Mouse (Mus musculus) kidney, postnatal 36 days (tissue): ENCODE results near the gene Plcb1.

Source experiments
- DNase-seq, 2 experiments: peaks; one replicate each; pipeline ENCODE4 v3.0.0; 2021 to 2022; ENCODE audit warnings: mixed read lengths in 2 of 2

Gene Plcb1

DNA sequence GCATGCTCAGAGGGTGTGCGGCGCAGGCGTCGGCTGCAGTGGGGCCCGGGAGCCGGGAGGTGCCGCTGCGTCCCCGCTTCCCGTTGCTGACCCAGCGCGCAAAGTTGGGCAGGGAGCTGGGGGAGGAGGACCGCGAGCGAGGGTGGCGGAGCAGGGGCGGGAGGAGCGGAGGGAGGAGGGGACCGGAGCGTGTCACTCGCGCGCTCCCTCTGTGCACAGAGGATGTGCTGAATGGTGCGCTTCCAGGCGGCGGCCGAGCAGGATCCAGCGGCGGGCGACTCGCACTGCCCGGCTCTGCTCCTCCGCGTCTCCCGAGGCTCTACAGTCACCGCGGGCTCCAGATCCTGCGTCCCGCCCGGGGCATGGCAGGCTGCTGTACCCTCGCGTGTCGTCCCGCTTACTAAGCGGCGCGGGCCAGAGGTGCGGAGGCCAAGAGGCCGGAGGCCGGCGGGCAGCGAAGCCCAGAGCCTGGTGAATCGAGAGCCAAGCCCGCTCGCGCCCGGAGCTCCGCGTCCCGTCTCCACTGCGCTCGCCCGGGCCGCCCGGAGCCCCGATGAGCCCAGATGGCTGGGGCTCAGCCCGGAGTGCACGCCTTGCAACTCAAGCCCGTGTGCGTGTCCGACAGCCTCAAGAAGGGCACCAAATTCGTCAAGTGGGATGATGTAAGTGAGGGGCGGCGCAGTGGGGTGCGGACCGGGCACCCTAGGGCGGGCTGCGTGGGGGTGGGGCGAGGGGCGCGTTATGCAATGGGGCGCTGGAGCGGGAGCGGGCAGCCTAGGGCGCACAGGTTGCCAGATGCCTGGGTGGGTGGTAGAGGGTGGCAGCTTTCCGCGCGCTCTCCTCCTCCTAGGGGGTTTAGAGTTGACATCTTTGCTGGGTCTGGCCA is at the start of gene Plcb1:
Gene Plcb1 (plus strand): TSS at position 98 of the 886 bp plus-strand sequence.
- DNase-seq, result peak; percentile 92 to 93

DNA sequence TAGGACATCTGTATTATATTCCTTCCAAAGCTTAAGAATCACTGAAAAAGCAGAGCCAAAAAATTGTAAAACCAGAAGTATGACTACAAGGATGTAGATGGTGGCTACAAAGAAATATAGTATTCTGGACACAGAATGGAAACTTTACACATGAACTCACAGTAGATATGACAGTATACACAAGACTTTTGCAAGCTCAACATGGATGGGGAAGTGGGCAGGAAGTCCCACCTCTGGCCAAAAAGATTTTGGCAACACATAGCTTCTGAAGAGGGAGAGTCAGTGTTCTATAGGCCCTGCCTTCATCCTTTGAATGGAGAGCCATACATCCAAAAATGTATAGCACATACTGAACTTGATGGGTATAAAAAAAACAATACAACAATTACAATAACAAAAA is 30.3 kb upstream of the Plcb1 start:
- DNase-seq, result no peak

DNA sequence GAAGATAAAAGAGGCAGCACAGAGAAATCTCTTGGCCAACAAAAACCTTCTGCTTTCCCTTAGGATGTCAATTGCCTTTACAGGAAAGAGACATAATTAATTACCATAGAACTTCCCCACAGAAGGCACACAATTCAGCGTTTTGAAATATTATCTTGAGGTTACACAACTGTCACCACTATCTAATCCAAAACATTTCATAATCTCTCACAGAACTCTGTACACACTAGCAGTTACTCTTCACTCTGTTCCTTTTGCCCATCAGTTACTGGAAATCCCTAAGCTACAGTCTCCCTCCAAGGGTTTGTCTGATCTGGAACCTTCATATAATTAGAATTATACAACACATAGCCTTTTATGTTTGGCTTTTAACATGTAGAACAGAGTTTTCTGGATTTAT is 29.8 kb upstream of the Plcb1 start:
- no peak for DNase-seq

DNA sequence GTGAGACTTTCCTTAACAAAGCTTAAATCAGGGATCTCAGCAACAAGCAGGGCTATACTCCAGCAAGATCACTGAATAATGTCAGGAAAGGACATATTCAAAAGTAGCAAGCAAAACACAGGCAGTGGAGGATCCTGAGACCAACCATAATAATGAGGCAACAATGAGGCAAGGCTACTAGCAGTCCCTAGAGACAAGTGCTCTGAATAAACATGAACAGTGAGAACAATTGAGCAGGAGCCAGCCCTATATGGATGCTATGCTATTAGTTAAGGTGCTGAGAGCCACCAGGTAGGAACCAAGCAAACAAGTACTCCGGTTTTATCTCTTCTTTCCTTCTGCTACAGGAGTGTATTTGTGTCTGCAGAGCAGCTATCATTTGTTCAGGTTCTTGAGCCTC is 24.8 kb upstream of the Plcb1 start:
- DNase-seq, result no peak

DNA sequence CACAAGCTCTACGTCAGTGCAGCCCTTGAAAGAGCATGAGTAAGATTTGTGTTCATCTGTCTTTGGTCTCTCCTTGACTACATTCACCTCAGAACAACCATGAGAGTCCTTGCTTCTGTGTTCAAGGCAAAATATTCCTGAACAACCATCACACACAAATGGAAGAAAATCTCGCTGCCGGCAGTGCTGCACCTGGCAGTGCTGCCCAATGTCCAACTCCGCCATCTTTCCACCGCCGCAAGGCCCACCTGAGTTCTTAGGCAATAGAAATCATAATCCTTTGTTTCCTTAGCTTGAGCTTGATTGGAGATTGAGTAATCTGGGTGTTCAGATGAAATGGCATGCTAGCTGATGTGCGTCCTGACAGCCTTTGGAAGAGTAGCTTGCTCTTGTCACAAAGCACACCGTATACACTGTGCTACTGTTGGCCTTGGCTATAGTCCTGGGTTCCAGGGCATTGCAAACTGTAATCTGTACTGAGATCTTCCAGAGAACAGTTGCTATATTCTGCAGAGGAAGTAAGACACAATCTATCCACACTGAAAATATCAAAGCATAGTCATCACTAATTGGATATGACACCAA is 22.4 kb upstream of the Plcb1 start:
- no peak for DNase-seq

DNA sequence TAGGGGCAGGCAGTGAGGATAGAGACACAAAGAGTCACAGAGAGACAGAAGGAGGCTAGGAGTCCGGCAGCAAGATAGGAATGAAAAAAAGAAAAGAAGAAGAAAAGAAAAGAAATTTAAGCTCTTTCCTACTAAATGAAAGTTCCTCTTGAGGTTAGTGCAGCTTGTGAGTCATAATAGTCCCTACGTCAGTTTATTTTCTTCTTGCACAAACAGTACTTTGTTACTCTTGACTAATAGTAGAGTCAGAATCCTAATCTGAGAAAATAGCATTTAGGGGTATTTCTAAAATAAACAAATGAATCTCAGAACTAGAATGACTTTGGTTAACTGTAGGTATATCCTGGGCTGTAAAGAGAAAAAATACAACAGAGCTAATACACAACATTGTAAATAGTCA is 21.4 kb upstream of the Plcb1 start:
- DNase-seq, result no peak

DNA sequence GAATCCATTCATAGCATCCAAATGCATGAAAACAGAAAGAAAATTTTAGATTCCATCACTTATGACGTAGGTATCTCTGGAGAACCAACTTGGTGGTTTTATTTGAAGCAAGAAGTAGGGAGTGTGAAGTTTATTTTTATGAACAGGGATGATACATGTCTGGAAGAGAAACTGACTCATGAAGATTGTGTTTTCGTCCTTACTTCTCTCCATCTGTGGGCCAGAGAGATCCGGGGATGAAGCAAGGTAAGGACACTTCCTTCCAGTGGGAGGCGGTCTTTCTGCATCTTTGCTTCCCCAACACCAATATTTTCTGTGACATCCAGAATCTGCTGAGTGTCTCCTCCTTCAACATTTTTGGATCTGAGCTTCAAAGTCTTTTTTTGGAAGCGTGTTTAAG is 6.0 kb upstream of the Plcb1 start:
- DNase-seq, result peak in 1 of 2 experiments; percentile 12

DNA sequence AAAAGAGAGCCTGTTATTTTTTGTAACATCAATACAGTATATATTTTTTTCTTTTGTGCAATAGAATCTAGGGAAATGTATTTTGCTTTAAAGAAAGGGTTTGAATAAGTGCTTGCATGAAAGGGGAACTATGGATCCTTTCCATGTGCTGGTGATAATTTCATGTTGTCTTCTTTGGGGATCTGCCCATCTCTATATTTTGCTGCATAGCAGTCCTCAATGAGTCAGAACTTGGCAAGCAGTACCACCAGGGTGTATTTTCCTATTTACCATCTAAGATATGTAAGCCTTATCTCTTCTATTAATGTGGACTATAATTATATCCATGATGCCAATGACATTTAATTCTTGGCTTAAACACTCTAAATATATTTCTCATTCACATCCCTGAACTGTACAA is 5.6 kb upstream of the Plcb1 start:
- no peak for DNase-seq

DNA sequence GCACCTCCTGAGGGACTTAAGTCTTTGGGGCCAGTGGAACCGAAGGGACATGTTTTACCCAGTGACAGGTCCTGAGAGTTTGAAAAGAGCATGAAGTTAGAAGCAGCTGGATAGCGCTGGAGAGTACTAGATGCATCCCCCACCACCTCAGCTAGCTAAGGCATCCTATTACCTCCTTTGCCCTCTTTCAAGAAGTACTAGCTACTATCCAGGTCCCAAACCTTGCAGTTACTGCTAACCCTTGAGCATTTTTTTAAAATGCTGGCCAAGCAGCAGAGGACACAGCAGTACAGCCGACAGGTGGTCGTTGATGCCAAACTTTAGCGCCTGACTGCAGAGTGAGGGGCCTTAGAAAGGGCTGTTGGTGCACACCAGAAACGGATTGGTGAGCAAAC is 986 bp downstream of the Plcb1 start:
- no peak for DNase-seq

DNA sequence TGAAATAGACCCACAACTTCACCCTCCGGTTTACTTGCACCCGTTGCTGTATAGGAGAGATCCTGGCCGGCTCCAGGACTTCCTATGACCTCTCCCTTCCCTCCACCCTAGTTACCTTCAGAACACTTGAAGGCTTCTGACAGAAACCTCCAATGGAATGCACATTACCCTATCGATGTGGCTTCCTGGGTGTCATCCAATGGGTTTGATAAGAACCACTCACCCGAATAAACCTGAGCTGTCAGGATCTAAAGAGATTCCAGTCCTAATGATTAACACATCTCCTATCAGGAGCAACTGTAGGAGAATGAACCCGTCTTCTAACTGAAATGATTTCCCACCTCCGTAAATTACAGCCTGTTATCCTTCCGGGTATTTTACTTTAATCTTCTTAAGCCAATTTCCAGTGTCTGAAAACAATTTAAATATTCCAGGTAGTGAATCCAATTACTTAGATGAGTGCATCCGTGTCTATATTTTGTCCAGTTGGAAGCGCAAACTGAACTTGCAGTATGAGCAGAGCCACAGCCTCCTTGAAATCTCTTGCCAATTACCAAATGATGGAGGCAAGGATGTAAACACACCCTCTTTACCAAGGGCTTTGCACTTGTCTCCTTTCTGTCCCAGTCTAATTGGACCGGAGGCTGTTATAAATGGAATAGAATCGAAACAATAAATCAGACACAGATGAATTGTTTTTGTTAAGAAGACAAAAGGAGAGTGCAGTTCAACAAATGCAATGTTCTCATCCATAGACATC is 1.6 kb downstream of the Plcb1 start:
- peak; percentile 18 to 24 for DNase-seq

DNA sequence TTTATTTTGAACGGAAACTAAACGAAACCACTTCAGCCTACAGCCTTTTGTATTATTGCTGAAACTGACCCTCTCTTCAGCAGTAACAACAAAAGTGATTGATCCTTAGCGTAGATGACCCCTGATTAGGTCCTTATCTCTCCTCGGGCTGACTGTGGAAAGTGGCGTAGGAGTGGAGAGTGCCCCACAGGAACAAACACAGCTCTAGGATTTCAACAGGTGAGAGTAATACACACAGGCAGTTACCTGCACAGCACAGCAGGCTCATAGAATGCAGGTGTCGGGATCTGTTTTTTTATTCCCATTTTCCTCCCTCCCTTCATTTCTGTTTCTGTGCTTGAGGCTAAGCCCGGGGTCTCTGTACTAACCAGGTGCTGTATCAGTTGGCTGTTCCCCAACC is 7.1 kb downstream of the Plcb1 start:
- no peak for DNase-seq

DNA sequence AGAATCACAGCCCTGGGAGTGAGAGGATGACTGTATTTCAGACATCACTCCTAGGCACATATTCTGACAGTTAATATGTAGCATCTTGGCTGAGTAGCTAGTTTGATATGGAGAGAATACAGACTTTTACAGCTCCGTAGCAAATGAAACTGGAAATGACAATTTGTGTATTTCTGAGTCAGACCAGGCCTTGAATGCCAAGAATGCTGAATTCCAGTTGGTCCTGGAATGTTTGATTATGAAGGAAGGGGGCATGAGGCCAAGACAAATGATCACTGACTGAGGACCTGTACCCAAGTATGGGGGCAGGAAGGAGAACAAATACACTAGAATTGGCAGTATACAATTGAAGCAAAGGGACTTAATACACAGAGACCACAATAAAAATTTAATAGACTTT is 14.4 kb downstream of the Plcb1 start:
- peak in 1 of 2 experiments; percentile 23 for DNase-seq

DNA sequence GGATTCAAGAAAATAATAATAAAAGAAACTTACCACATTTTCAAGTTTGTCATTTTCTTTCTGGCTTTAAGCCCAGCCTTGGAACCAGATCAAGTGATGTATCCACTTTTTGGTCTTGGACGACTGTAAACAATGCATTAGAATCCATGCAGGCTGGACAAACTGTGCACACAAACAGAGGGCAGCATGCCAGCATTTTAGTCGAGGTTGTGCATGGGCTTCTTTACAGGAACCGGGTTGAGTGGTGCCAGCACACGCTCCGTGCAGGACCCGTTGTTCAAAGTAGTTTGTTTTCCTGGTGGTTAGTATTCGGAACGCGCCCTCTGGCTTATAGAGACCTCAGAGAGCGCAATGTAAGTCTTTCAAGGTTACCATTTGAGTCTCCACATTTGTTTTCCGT is 30.5 kb downstream of the Plcb1 start:
- peak; percentile 56 to 60 for DNase-seq

DNA sequence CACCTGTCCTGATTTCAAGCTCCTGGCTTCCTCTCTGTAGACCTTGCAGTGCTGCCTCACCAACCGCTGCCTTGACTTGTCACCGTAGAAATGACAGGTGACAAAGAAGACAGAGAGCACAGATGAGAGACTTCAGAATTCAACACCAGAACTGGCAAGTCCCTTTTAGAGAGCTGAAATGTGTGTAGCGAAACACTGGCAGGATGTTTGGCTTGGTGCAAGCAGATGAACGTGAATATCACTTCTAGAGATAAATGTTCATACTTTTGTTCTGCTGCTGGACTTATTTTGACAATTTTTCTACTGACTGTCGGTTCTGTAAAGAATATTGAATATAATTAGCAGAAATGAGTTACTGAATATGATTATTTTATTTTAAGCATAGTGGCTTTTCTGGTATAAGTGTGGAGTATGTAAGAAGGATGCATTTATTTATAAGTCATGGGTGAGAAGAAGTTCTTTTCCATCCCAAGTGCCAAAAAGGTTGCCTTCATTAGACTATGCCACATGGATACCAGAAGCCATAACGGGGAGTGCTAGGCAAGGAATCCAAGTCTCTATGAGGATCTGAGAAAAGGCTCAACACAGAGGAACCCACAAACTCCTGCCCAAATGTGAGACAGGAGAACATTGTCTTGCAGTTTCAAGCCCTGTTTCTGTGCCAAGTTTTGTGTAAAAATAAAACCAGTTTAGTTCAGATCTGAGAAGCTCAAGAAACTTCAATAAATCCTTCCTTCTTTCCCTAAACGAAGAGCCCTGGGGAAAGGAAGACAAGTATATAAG is 31.4 kb downstream of the Plcb1 start:
- DNase-seq, result no peak

DNA sequence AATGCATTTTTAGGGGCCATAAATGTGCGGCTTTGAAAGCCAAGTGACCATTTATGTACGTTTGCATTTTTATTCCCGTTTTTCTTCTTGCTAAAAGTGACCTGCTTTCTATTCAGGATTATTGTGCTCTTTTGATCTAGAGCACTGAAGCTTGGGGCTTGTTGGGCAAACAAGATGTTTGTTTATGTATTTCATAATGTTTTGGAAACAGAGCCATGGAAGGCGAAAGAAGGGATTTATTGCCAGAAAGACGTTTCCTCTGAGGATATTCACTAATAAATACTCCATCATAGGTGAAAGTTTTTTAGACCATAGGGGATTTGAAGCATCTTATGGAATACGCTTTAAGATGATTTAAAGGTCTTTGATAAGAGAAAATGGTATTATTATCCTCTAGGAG is 35.3 kb downstream of the Plcb1 start:
- no peak for DNase-seq

DNA sequence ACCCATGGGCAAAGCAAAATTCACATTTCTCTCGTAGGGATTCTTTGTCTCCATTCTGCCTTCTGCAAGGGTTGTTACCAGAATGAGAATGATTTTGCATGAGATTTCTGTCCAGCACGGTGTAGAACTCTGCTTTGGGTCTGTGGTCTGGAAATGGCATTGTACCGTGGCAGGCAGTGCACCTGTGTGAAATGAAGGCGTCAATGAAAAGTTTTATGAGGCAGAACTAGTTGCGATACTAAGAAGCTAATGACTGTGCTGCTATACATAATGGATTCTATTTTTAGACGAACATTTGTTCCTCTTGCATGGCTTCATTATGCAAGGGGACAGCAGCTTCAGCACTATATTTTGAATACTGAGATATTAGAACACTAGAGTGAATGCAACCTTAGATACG is 39.8 kb downstream of the Plcb1 start:
- no peak for DNase-seq

DNA sequence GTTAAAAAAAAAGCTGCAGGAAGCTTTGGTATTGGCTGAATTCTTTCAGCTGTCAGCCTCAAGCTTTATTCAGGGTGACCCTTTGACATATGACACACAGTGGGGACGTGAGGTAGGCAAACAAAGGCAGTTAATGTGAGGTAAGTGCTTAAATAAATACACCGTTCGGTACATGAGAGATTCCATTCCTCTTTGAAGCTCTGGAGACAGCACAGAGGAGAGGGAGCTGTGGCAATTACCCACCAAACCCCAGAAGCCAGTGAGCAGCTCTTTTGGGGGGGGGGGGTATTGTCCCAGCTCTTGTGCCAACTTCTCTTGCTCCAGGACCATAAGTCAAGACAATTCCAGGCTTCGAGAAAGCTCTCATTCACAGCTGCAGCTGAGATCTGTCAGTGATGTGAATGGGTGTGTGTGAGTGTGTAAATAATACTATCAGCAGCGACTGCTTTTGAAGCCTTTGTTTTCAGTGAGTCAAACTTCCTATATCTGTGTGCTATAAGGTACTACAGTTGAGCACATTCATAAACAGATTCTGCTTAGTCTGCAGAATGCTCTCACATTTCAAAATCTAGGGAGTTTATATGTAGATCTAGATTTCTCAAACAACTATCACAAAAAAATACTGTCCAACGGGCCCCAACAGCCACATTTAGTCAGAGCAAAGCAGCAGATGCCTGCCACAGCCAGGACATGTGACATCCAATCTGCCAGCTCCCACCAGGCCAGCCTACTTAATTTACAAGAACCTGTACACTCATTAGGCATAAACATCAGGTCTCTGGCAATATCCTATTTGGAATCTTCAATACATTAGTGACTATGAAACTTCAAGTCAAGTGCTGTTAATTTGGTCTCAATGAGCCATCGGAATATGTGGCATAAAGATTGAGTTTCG is 40.5 kb downstream of the Plcb1 start:
- DNase-seq, result no peak

DNA sequence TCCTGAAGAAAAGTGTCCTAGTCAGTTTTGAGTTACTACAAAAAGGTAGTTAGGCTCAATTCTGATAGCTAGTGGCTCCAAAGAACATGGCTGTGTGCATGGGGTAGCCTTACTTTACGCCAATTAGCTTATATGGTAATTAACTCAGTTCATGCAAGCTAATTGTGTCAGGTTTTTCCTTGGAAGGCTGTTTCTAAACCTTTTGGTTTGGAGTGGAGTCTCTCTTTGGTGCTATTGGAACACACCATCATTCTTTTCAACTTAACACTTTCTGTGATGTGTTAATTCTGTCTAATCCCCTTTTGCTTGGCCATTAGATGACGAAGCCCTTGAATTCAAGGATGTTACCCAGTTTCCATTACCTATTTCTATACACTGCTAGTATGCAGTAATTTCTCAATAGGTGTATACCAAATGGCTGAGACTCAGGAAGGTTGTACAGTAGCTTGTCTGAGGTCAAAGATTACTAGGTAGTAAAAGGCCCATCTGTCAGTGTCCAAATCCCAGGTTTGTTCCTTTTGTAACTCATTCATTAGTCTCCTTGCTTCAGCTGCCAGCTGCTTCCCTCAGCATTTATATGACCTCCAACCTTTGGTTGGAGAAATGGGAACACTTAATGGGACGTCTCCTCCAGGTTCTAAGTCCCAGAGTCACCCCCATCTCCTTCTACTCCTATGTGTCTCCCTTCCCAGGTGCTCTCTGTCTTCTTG is 42.1 kb downstream of the Plcb1 start:
- peak; percentile 54 to 79 for DNase-seq

DNA sequence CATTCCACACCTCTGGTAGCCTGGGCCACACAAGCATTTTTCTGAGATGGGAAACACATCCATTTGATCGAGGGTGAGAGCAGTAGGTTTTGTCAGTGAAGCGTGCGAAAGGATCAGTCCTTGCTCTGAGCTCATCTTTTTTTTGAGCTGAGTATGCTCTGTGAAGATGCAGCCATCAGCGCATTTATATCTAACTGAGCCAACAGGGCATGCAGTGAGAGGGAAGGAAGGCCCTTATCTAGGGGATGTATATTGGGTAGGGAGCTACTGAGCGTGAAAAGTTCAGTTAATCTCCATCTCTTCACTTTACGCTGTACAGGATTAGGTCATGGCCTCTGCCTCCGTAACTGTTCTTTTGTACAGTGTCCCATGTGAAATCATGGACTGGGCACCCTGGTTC is 46.0 kb downstream of the Plcb1 start:
- DNase-seq, result peak; percentile 30 to 47

DNA sequence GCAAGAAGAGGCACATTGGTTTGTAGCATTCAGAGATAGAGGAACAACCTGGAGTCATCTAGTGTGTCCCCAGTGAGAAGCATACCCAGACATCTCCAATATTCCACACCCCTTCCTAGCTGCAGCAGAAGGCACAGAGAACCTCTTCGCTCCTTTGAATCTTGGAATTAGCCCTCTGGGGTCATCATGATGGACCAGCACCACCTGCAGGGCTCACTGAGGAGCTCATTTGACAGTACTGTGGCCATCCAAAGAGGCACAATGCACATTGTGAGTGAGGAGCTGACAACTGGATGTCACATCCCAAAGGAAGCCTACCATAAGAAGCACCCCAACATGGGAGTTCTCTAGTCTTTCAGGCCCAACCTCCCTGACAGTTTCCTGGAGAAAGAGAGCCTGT is 50.2 kb downstream of the Plcb1 start:
- peak; percentile 39 to 65 for DNase-seq

DNA sequence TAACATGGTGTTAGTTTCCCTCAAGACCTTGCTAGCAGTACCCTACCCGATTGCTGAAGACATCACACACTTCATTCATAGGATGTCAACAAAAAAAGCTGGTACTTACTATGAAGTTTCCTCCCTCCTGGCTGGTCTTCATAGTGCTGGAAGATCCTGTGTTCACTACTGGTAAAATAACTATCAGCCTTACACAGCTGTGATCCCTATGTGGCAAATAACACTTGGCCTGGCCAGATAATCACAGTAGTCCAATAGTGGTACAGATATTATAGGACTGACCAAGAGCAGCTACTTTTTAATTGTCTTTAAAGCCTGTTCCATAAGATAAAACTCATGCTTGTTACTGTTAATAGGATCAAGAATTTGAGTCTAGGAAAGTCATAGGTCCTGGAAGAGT is 52.3 kb downstream of the Plcb1 start:
- DNase-seq, result no peak
